Mouse (Mus musculus): ENCODE measurements around the gene Cpeb3. TPM values are rescaled to one million over a fixed set of nuclear protein-coding genes. Genes with fewer than 3 reads are reported as not detected.

Cpeb3 gene
- polyA plus RNA-seq, 1 experiment: 3.8 TPM

- no peak for TF ChIP-seq CTCF (IDR thresholded peaks at IDR 0.05; ENCODE audit: borderline replicate concordance, control insufficient read depth, extremely low read depth, insufficient read depth, low read length, poor library complexity)
- no peak for TF ChIP-seq POLR2A (IDR thresholded peaks at IDR 0.05; ENCODE audit: control insufficient read depth, extremely low read depth, insufficient read depth, low read length, poor library complexity)
- DNase-seq: no peak
- no peaks in the 10 kb centered on the region for H3K36me3 ChIP-seq (ENCODE audit: control insufficient read depth, insufficient read depth, low read length)
- no peaks in the 10 kb centered on the region for H3K4me1 ChIP-seq (replicated peaks; ENCODE audit: control insufficient read depth, insufficient read depth, low read length)
- no peaks in the 10 kb centered on the region for H3K27me3 ChIP-seq (ENCODE audit: control insufficient read depth, insufficient read depth, low read length)
- H3K27ac ChIP-seq (ENCODE audit: control insufficient read depth, insufficient read depth, low read length): no peak overlapping the region
- WGBS: 93% methylated on average over 4 of the region's 4 CpGs
- H3K4me3 ChIP-seq (ENCODE audit: control insufficient read depth, insufficient read depth, low read length): no peak overlapping the region
Measured at GRCm38 (mm10) chr19:37133666-37134065, 74.7 kb downstream of the Cpeb3 start.

DNA sequence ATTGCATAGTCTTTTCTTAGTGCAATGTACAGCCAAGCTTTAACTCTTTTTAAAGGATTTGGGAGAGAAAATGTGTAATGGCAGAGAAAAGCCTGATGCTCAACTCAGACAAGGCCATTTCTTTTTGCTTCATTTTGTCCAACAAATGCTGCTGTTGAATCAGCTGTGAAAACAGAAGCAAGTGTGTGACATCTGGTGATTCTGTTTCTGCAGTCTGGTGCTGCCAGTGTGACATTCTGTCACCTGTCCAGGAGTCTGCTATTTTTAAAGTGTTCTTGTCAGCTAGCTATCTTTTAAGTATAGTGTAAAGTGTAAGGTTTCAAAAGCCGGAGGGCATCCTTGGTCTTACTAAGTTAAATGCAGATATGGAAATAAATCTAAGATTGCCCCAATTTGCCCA is 76.7 kb downstream of the Cpeb3 start:
- Histone ChIP-seq H3K4me3 (ENCODE audit: control insufficient read depth, insufficient read depth, low read length) (no peak overlapping the region), H3K27ac (ENCODE audit: control insufficient read depth, insufficient read depth, low read length) (no peak overlapping the region), H3K27me3 (ENCODE audit: control insufficient read depth, insufficient read depth, low read length) (no peaks in the 10 kb centered on the region), H3K4me1 (replicated peaks; ENCODE audit: control insufficient read depth, insufficient read depth, low read length) (no peaks in the 10 kb centered on the region), H3K36me3 (ENCODE audit: control insufficient read depth, insufficient read depth, low read length) (no peaks in the 10 kb centered on the region)
- TF ChIP-seq POLR2A (IDR thresholded peaks at IDR 0.05; ENCODE audit: control insufficient read depth, extremely low read depth, insufficient read depth, low read length, poor library complexity) (no peak), CTCF (IDR thresholded peaks at IDR 0.05; ENCODE audit: borderline replicate concordance, control insufficient read depth, extremely low read depth, insufficient read depth, low read length, poor library complexity) (no peak)
- no peak for DNase-seq
- WGBS: 91% methylated on average over 1 of the region's 1 CpGs

DNA sequence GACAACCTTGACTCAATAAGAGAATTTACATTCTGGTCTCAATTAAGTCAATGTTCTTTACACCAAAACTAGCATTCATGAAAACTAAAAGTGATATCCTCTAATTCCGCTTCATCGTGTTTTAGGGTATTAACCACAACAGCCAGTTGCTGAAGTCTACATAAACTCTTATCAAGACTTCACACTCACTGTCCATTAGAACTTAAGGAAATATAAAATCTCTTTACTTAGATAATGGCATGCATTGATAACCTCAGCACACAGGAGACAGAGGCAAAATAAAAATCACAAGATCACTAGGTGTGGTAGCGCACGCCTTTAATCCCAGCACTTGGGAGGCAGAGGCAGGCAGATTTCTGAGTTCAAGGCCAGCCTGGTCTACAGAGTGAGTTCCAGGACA is 79.9 kb downstream of the Cpeb3 start:
- no peaks in the 10 kb centered on the region for H3K4me1 ChIP-seq (replicated peaks; ENCODE audit: control insufficient read depth, insufficient read depth, low read length)
- TF ChIP-seq POLR2A (IDR thresholded peaks at IDR 0.05; ENCODE audit: control insufficient read depth, extremely low read depth, insufficient read depth, low read length, poor library complexity): no peak
- TF ChIP-seq CTCF (IDR thresholded peaks at IDR 0.05; ENCODE audit: borderline replicate concordance, control insufficient read depth, extremely low read depth, insufficient read depth, low read length, poor library complexity): no peak
- no peaks in the 10 kb centered on the region for H3K27me3 ChIP-seq (ENCODE audit: control insufficient read depth, insufficient read depth, low read length)
- no peak for DNase-seq
- no peak overlapping the region for H3K4me3 ChIP-seq (ENCODE audit: control insufficient read depth, insufficient read depth, low read length)
- 96% methylated on average over 4 of the region's 4 CpGs for WGBS
- H3K27ac ChIP-seq (ENCODE audit: control insufficient read depth, insufficient read depth, low read length): no peak overlapping the region
- no peaks in the 10 kb centered on the region for H3K36me3 ChIP-seq (ENCODE audit: control insufficient read depth, insufficient read depth, low read length)

GRCm38 (mm10) chr19:37127018-37127567 is 81.3 kb downstream of the Cpeb3 start:
- Histone ChIP-seq H3K4me1 (replicated peaks; ENCODE audit: control insufficient read depth, insufficient read depth, low read length) (no peaks in the 10 kb centered on the region), H3K4me3 (ENCODE audit: control insufficient read depth, insufficient read depth, low read length) (no peak overlapping the region), H3K27me3 (ENCODE audit: control insufficient read depth, insufficient read depth, low read length) (no peaks in the 10 kb centered on the region), H3K27ac (ENCODE audit: control insufficient read depth, insufficient read depth, low read length) (no peak overlapping the region), H3K36me3 (ENCODE audit: control insufficient read depth, insufficient read depth, low read length) (no peaks in the 10 kb centered on the region)
- TF ChIP-seq CTCF (IDR thresholded peaks at IDR 0.05; ENCODE audit: borderline replicate concordance, control insufficient read depth, extremely low read depth, insufficient read depth, low read length, poor library complexity): no peak
- TF ChIP-seq POLR2A (IDR thresholded peaks at IDR 0.05; ENCODE audit: control insufficient read depth, extremely low read depth, insufficient read depth, low read length, poor library complexity): no peak
- no peak for DNase-seq
- 87% methylated on average over 5 of the region's 5 CpGs for WGBS

GRCm38 (mm10) chr19:37124961-37125360 is 83.4 kb downstream of the Cpeb3 start:
- TF ChIP-seq POLR2A (IDR thresholded peaks at IDR 0.05; ENCODE audit: control insufficient read depth, extremely low read depth, insufficient read depth, low read length, poor library complexity): no peak
- TF ChIP-seq CTCF (IDR thresholded peaks at IDR 0.05; ENCODE audit: borderline replicate concordance, control insufficient read depth, extremely low read depth, insufficient read depth, low read length, poor library complexity): no peak
- no peak for DNase-seq
- no peak overlapping the region for H3K4me3 ChIP-seq (ENCODE audit: control insufficient read depth, insufficient read depth, low read length)
- no peaks in the 10 kb centered on the region for H3K27me3 ChIP-seq (ENCODE audit: control insufficient read depth, insufficient read depth, low read length)
- no peak overlapping the region for H3K27ac ChIP-seq (ENCODE audit: control insufficient read depth, insufficient read depth, low read length)
- H3K36me3 ChIP-seq (ENCODE audit: control insufficient read depth, insufficient read depth, low read length): no peaks in the 10 kb centered on the region
- H3K4me1 ChIP-seq (replicated peaks; ENCODE audit: control insufficient read depth, insufficient read depth, low read length): no peaks in the 10 kb centered on the region

GRCm38 (mm10) chr19:37119281-37119680 is 89.1 kb downstream of the Cpeb3 start:
- Histone ChIP-seq H3K27me3 (ENCODE audit: control insufficient read depth, insufficient read depth, low read length) (no peaks in the 10 kb centered on the region), H3K27ac (ENCODE audit: control insufficient read depth, insufficient read depth, low read length) (no peak overlapping the region), H3K4me3 (ENCODE audit: control insufficient read depth, insufficient read depth, low read length) (no peak overlapping the region), H3K4me1 (replicated peaks; ENCODE audit: control insufficient read depth, insufficient read depth, low read length) (no peaks in the 10 kb centered on the region), H3K36me3 (ENCODE audit: control insufficient read depth, insufficient read depth, low read length) (no peaks in the 10 kb centered on the region)
- TF ChIP-seq CTCF (IDR thresholded peaks at IDR 0.05; ENCODE audit: borderline replicate concordance, control insufficient read depth, extremely low read depth, insufficient read depth, low read length, poor library complexity) (no peak), POLR2A (IDR thresholded peaks at IDR 0.05; ENCODE audit: control insufficient read depth, extremely low read depth, insufficient read depth, low read length, poor library complexity) (no peak)
- DNase-seq: no peak
- 91% methylated on average over 2 of the region's 2 CpGs for WGBS

DNA sequence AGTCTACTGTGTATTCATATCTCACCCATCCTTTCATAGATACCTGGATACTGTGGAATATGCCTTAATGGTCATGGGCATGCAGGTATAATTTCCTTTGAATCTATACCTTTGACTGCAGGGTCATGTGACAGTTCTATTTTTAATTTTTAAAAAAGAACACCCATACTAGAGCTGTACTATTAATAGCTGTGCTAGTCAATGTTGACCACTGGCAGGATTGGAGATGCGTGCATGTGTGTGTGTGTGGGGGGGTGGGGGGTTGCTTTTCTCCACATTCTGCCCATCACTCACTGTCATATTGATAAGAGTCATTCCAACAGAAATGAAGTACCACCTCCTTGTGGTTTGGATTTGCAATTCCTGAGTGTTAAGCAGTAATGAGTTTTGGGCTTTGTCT is 92.6 kb downstream of the Cpeb3 start:
- no peaks in the 10 kb centered on the region for H3K27me3 ChIP-seq (ENCODE audit: control insufficient read depth, insufficient read depth, low read length)
- H3K4me3 ChIP-seq (ENCODE audit: control insufficient read depth, insufficient read depth, low read length): no peak overlapping the region
- no peak for DNase-seq
- H3K27ac ChIP-seq (ENCODE audit: control insufficient read depth, insufficient read depth, low read length): no peak overlapping the region
- H3K4me1 ChIP-seq (replicated peaks; ENCODE audit: control insufficient read depth, insufficient read depth, low read length): no peaks in the 10 kb centered on the region
- H3K36me3 ChIP-seq (ENCODE audit: control insufficient read depth, insufficient read depth, low read length): no peaks in the 10 kb centered on the region
- 97% methylated on average over 1 of the region's 1 CpGs for WGBS
- TF ChIP-seq CTCF (IDR thresholded peaks at IDR 0.05; ENCODE audit: borderline replicate concordance, control insufficient read depth, extremely low read depth, insufficient read depth, low read length, poor library complexity) (no peak), POLR2A (IDR thresholded peaks at IDR 0.05; ENCODE audit: control insufficient read depth, extremely low read depth, insufficient read depth, low read length, poor library complexity) (no peak)
